Mouse (Mus musculus) megakaryocyte-erythroid progenitor cell, adult 5-6 weeks (primary cell): ENCODE measurements around the gene Gm5460. TPM values are rescaled to one million over a fixed set of nuclear protein-coding genes. Genes with fewer than 3 reads are reported as not detected.
A peak's percentile ranks its signal among the peaks of the same experiment; 100 is the strongest.

ENCODE experiments used
- ATAC-seq: replicated peaks from 2 replicates; pipeline ENCODE4 v1.8.0; 2016; ENCODE audit warnings: mild to moderate bottlenecking, inconsistent platforms; ENCODE audit not compliant: severe bottlenecking, poor library complexity, low FRiP score, low TSS enrichment
- total RNA-seq, 2 experiments: library from RNA; stranded (forward) in 1 of 2; stranded (reverse) in 1 of 2; fragments of 200-1000, 215-1000 nt in 1 of 2; fragments of >200 nt in 1 of 2; fragmentation: Nextera tagmentation in 1 of 2; gene quantifications; 2 replicates each; pipeline ENCODE4 v1.2.3; 2014 to 2017

Gm5460 gene
- total RNA-seq, 2 experiments from 2014 or later, result not detected

GRCm38 (mm10) chr14:34052516-34052915 lies 36.0 kb downstream of the Gm5460 start, which contains the start of gene Antxrl:
TSS of gene Antxrl (plus strand) at chr14:34052707.
- no peak for ATAC-seq

GRCm38 (mm10) chr14:34071665-34072064 lies 55.1 kb downstream of the Gm5460 start:
- no peak for ATAC-seq

GRCm38 (mm10) chr14:34075346-34075745 lies 58.8 kb downstream of the Gm5460 start:
- ATAC-seq, result no peak

- ATAC-seq, result no peak
Observed at GRCm38 (mm10) chr14:34077222-34077621, 60.7 kb downstream of the Gm5460 start.

- no peak for ATAC-seq
Observed at GRCm38 (mm10) chr14:34078293-34078692, 61.7 kb downstream of the Gm5460 start.

- ATAC-seq, result peak; percentile 73
Observed at GRCm38 (mm10) chr14:34080321-34080997, 63.9 kb downstream of the Gm5460 start.

- no peak for ATAC-seq
Observed at GRCm38 (mm10) chr14:34085731-34086130, 69.2 kb downstream of the Gm5460 start, which contains the start of gene Anxa8. TSS of gene Anxa8 (plus strand) at chr14:34085981.

- no peak for ATAC-seq
Observed at GRCm38 (mm10) chr14:34086806-34087205, 70.2 kb downstream of the Gm5460 start.

- ATAC-seq, result no peak
Observed at GRCm38 (mm10) chr14:34087856-34088398, 71.4 kb downstream of the Gm5460 start.

GRCm38 (mm10) chr14:34089796-34090195 lies 73.2 kb downstream of the Gm5460 start:
- ATAC-seq, result no peak

GRCm38 (mm10) chr14:34091475-34091874 lies 74.9 kb downstream of the Gm5460 start:
- no peak for ATAC-seq

GRCm38 (mm10) chr14:34092856-34093255 lies 76.3 kb downstream of the Gm5460 start:
- no peak for ATAC-seq

GRCm38 (mm10) chr14:34096161-34096560 lies 79.6 kb downstream of the Gm5460 start:
- no peak for ATAC-seq

Other genes with a start within 250 kb of the Gm5460 start
- not detected in 2 replicates for gene Gdf10, start 93.2 kb upstream of the Gm5460 start, total RNA-seq (2014; fragmentation: Nextera tagmentation)
- gene Gdf10, start 93.2 kb upstream of the Gm5460 start, total RNA-seq (2017), result not detected in 2 replicates
- not detected in 2 replicates for gene Gdf2, start 75.7 kb upstream of the Gm5460 start, total RNA-seq (2014; fragmentation: Nextera tagmentation)
- gene Gdf2, start 75.7 kb upstream of the Gm5460 start, total RNA-seq (2017), result not detected in 2 replicates
- gene Rbp3, start 62.8 kb upstream of the Gm5460 start, total RNA-seq (2014; fragmentation: Nextera tagmentation), result not detected in 2 replicates
- gene Rbp3, start 62.8 kb upstream of the Gm5460 start, total RNA-seq (2017), result not detected in 2 replicates
- gene Zfp488, start 38.0 kb upstream of the Gm5460 start, total RNA-seq (2014; fragmentation: Nextera tagmentation), result 0.10 TPM in 1 of 2 replicates, not detected in the other
- gene Zfp488, start 38.0 kb upstream of the Gm5460 start, total RNA-seq (2017), result 0.19 TPM in 1 of 2 replicates, not detected in the other
- not detected in 2 replicates for gene Gm30083, start 1.6 kb upstream of the Gm5460 start, total RNA-seq (2014; fragmentation: Nextera tagmentation)
- gene Gm30083, start 1.6 kb upstream of the Gm5460 start, total RNA-seq (2017), result not detected in 2 replicates
- gene Antxrl, start 35.9 kb downstream of the Gm5460 start, total RNA-seq (2014; fragmentation: Nextera tagmentation), result not detected in 2 replicates
- not detected in 2 replicates for gene Antxrl, start 35.9 kb downstream of the Gm5460 start, total RNA-seq (2017)
- not detected in 2 replicates for gene Anxa8, start 69.2 kb downstream of the Gm5460 start, total RNA-seq (2014; fragmentation: Nextera tagmentation)
- not detected in 2 replicates for gene Anxa8, start 69.2 kb downstream of the Gm5460 start, total RNA-seq (2017)
- gene A630023A22Rik, start 86.0 kb downstream of the Gm5460 start, total RNA-seq (2014; fragmentation: Nextera tagmentation), result not detected in 2 replicates
- gene A630023A22Rik, start 86.0 kb downstream of the Gm5460 start, total RNA-seq (2017), result not detected in 2 replicates
- gene Npy4r, start 135.7 kb downstream of the Gm5460 start, total RNA-seq (2014; fragmentation: Nextera tagmentation), result not detected in 2 replicates
- not detected in 2 replicates for gene Npy4r, start 135.7 kb downstream of the Gm5460 start, total RNA-seq (2017)
- not detected in 2 replicates for gene Gprin2, start 184.9 kb downstream of the Gm5460 start, total RNA-seq (2014; fragmentation: Nextera tagmentation)
- gene Gprin2, start 184.9 kb downstream of the Gm5460 start, total RNA-seq (2017), result not detected in 2 replicates
- not detected in 2 replicates for gene Syt15, start 202.8 kb downstream of the Gm5460 start, total RNA-seq (2014; fragmentation: Nextera tagmentation)
- gene Syt15, start 202.8 kb downstream of the Gm5460 start, total RNA-seq (2017), result not detected in 2 replicates